Comparison of ENCODE assay signal across 8 mouse cellular contexts in genomic region chr3:102159423-102160325, GRCm38 (mm10). TPM values are rescaled to one million over a fixed set of nuclear protein-coding genes. Genes with fewer than 3 reads are reported as not detected.
DNase-seq lines count a peak whose midpoint lies in the region; ATAC-seq lines count a peak whose summit lies in the region.

No protein-coding gene starts in this region.

- peaks cover 18% of the 10 kb centered on the region for H3K36me3 ChIP-seq in hindbrain, embryonic 13.5 days
- H3K36me3 ChIP-seq in hindbrain, embryonic 11.5 days (ENCODE audit: control insufficient read depth, insufficient read depth, low read length), result 0 out of 2 replicates have a peak, but pooled peaks cover 3% of the 10 kb centered on the region
- H3K36me3 ChIP-seq in forebrain, embryonic 16.5 days (ENCODE audit: control insufficient read depth, insufficient read depth), result no peaks in the 10 kb centered on the region
- peaks cover 89% of the 10 kb centered on the region for H3K36me3 ChIP-seq in liver, embryonic 13.5 days
- peaks cover 35% of the 10 kb centered on the region for H3K36me3 ChIP-seq in stomach, embryonic 14.5 days (ENCODE audit: control insufficient read depth, insufficient read depth, low read length)

- no peak for DNase-seq in hindbrain, embryonic 11.5 days (ENCODE audit: low spot score)
- peak; percentile 96 for DNase-seq in NIH3T3 (ENCODE audit: low read depth)
- no peak for DNase-seq in liver, embryonic 13.5 days
- DNase-seq in thymus, postnatal 36 days, result no peak
- DNase-seq in left cerebral cortex, postnatal 10 days (ENCODE audit: extremely low spot score in 1 of 2, low spot score in 2 of 2), result no peak

- H3K4me1 ChIP-seq in hindbrain, embryonic 13.5 days (replicated peaks), result peaks cover 11% of the 10 kb centered on the region; the same call in 1 of the 2 replicates
- H3K4me1 ChIP-seq in hindbrain, embryonic 11.5 days (replicated peaks; ENCODE audit: control insufficient read depth, insufficient read depth, low read length), result no peaks in the 10 kb centered on the region
- H3K4me1 ChIP-seq in forebrain, embryonic 16.5 days (replicated peaks; ENCODE audit: control insufficient read depth, insufficient read depth, low read length), result 0 out of 2 replicates have a peak, but pooled peaks cover 4% of the 10 kb centered on the region
- H3K4me1 ChIP-seq in liver, embryonic 13.5 days (replicated peaks), result peaks cover 71% of the 10 kb centered on the region
- H3K4me1 ChIP-seq in stomach, embryonic 14.5 days (ENCODE audit: control insufficient read depth, insufficient read depth, low read length), result peaks cover 10% of the 10 kb centered on the region; the same call in 1 of the 2 replicates

- intact Hi-C loops in left cerebral cortex, postnatal 10 days (cut with DNase I), result no loop called here

- H3K27ac ChIP-seq in hindbrain, embryonic 13.5 days, result peak overlapping the region; percentile 52
- H3K27ac ChIP-seq in hindbrain, embryonic 11.5 days (ENCODE audit: low read depth, low read length), result no peak overlapping the region
- no peak overlapping the region for H3K27ac ChIP-seq in forebrain, embryonic 16.5 days (ENCODE audit: low read length)
- peak overlapping the region; percentile 50 for H3K27ac ChIP-seq in liver, embryonic 13.5 days
- peak overlapping the region; percentile 49; the same call in 1 of the 2 replicates for H3K27ac ChIP-seq in stomach, embryonic 14.5 days (ENCODE audit: low read length)

- H3K4me3 ChIP-seq in hindbrain, embryonic 13.5 days, result no peak overlapping the region
- no peak overlapping the region for H3K4me3 ChIP-seq in hindbrain, embryonic 11.5 days (ENCODE audit: low read depth, low read length)
- H3K4me3 ChIP-seq in forebrain, embryonic 16.5 days (replicated peaks; ENCODE audit: low read length), result no peak overlapping the region
- no peak overlapping the region; the same call in 1 of the 2 replicates for H3K4me3 ChIP-seq in liver, embryonic 13.5 days (replicated peaks)
- no peak overlapping the region for H3K4me3 ChIP-seq in stomach, embryonic 14.5 days (ENCODE audit: low read depth, low read length)

- H3K4me2 ChIP-seq in hindbrain, embryonic 13.5 days, result no peak overlapping the region
- H3K4me2 ChIP-seq in hindbrain, embryonic 11.5 days (replicated peaks; ENCODE audit: low read depth, low read length), result no peak overlapping the region
- no peak overlapping the region for H3K4me2 ChIP-seq in forebrain, embryonic 16.5 days (ENCODE audit: low read length)
- H3K4me2 ChIP-seq in liver, embryonic 13.5 days, result peak overlapping the region; percentile 29
- no peak overlapping the region for H3K4me2 ChIP-seq in stomach, embryonic 14.5 days (replicated peaks; ENCODE audit: low read depth, low read length)

- H3K9ac ChIP-seq in hindbrain, embryonic 13.5 days, result no peak overlapping the region
- H3K9ac ChIP-seq in hindbrain, embryonic 11.5 days (ENCODE audit: low read depth, low read length), result no peak overlapping the region
- H3K9ac ChIP-seq in forebrain, embryonic 16.5 days (replicated peaks; ENCODE audit: low read depth, low read length), result no peak overlapping the region
- peak overlapping the region; percentile 0; the same call in 1 of the 2 replicates for H3K9ac ChIP-seq in liver, embryonic 13.5 days
- H3K9ac ChIP-seq in stomach, embryonic 14.5 days (replicated peaks; ENCODE audit: low read depth, low read length), result no peak overlapping the region

- ATAC-seq in hindbrain, embryonic 13.5 days (ENCODE audit: low FRiP score), result peak; percentile 81
- no peak for ATAC-seq in hindbrain, embryonic 11.5 days (ENCODE audit: low FRiP score)
- ATAC-seq in forebrain, embryonic 16.5 days, result peak; percentile 66
- ATAC-seq in liver, embryonic 13.5 days (ENCODE audit: low read depth), result peak; percentile 40; the same call in 1 of the 2 replicates
- ATAC-seq in stomach, embryonic 14.5 days (ENCODE audit: insufficient number of reproducible peaks, insufficient read depth, low FRiP score, low read depth), result peak; percentile 70; the same call in 1 of the 2 replicates

- no peaks in the 10 kb centered on the region for H3K27me3 ChIP-seq in hindbrain, embryonic 13.5 days
- H3K27me3 ChIP-seq in hindbrain, embryonic 11.5 days (ENCODE audit: control insufficient read depth, insufficient read depth, low read length), result no peaks in the 10 kb centered on the region
- no peaks in the 10 kb centered on the region for H3K27me3 ChIP-seq in forebrain, embryonic 16.5 days (replicated peaks; ENCODE audit: control insufficient read depth, insufficient read depth, low read length)
- H3K27me3 ChIP-seq in liver, embryonic 13.5 days, result no peaks in the 10 kb centered on the region
- no peaks in the 10 kb centered on the region for H3K27me3 ChIP-seq in stomach, embryonic 14.5 days (ENCODE audit: control insufficient read depth, insufficient read depth, low read length)

- H3K9me3 ChIP-seq in hindbrain, embryonic 13.5 days, result no peaks in the 10 kb centered on the region
- H3K9me3 ChIP-seq in hindbrain, embryonic 11.5 days (ENCODE audit: control insufficient read depth, low read length), result no peaks in the 10 kb centered on the region
- H3K9me3 ChIP-seq in forebrain, embryonic 16.5 days (ENCODE audit: control insufficient read depth, low read length), result no peaks in the 10 kb centered on the region
- no peaks in the 10 kb centered on the region for H3K9me3 ChIP-seq in liver, embryonic 13.5 days (replicated peaks)
- H3K9me3 ChIP-seq in stomach, embryonic 14.5 days (ENCODE audit: control insufficient read depth, low read depth, low read length), result no peaks in the 10 kb centered on the region

- WGBS in hindbrain, embryonic 13.5 days, result 72% methylated on average over 14 of the region's 14 CpGs
- WGBS in hindbrain, embryonic 11.5 days, result 79% methylated on average over 14 of the region's 14 CpGs
- WGBS in forebrain, embryonic 16.5 days, result 45% methylated on average over 14 of the region's 14 CpGs
- WGBS in liver, embryonic 13.5 days (ENCODE audit: insufficient replicate concordance), result 72% methylated on average over 14 of the region's 14 CpGs
- WGBS in stomach, embryonic 14.5 days, result 57% methylated on average over 14 of the region's 14 CpGs

RNA-seq across cellular contexts. Expression of gene Vangl1, which starts 44.8 kb away (rescaled TPM):
- polyA plus RNA-seq in hindbrain, embryonic 13.5 days (2015; fragmentation: Nextera tagmentation; extraction: Ambion mirVana), result 7.0 and 7.2 TPM in 2 replicates
- 10.9 and 12.3 TPM in 2 replicates for polyA plus RNA-seq in hindbrain, embryonic 11.5 days (2014; fragmentation: Nextera tagmentation; extraction: Ambion mirVana)
- polyA plus RNA-seq in forebrain, embryonic 16.5 days (2015; fragmentation: Nextera tagmentation; extraction: Ambion mirVana), result 6.3 and 8.0 TPM in 2 replicates
- 59.4 and 73.6 TPM in 2 replicates for polyA plus RNA-seq in liver, embryonic 13.5 days (2015; fragmentation: Nextera tagmentation; extraction: Ambion mirVana)
- 29.5 and 30.2 TPM in 2 replicates for polyA plus RNA-seq in stomach, embryonic 14.5 days (2014; fragmentation: Nextera tagmentation; extraction: Ambion mirVana)
- total RNA-seq in left cerebral cortex, postnatal 10 days (2021), result 1 to 10 TPM; 2.9 to 7.9 TPM

Comparison
In these comparisons a context has a peak if more than half of its experiments do, and no peak if none do; other contexts are left out.
1. H3K27ac ChIP-seq: peak in hindbrain, embryonic 13.5 days (single experiment), liver, embryonic 13.5 days (single experiment) and stomach, embryonic 14.5 days (single experiment); none in hindbrain, embryonic 11.5 days (single experiment) and forebrain, embryonic 16.5 days (single experiment).